Mouse (Mus musculus) CD4-positive, CD25-positive, alpha-beta regulatory T cell, adult 9 weeks (primary cell): ENCODE data around the gene Serpinb9c. TPM values are rescaled to one million over a fixed set of nuclear protein-coding genes. Genes with fewer than 3 reads are reported as not detected.

Experiments used
- polyA plus RNA-seq: library from polyadenylated mRNA; unstranded; fragments of 100-300 nt; shearing (Covaris generic); gene quantifications from one replicate; pipeline ENCODE4 v1.2.1, GENCODE M21; 2017

Gene Serpinb9c
- not detected for polyA plus RNA-seq

GRCm38 (mm10) chr13:33159642-33160041 is at the start of gene Serpinb9c:
TSS of gene Serpinb9c (minus strand) at chr13:33159742.

DNA sequence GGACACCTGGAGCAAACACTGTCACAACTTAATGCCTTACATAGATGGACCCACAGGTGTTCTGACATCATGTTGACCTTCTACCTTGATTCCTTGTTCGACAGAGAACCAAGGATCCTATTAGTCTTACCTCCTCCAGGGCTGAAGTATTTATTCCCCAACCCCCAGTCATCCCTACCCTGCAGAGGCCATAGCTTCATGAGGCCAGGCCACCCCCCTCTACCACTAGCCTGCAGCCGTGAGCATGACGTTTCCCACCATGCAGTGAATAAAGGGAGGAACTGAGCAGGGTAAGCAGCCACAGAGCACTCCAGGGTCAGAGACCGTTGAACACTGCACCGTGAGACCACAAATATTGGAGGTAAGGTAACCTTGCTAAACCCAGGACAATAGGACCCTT is 33.1 kb upstream of the Serpinb9c start, which contains the start of gene Serpinb9d:
Serpinb9d (plus strand) TSS at position 301 of the 400 bp plus-strand sequence.

Other genes starting within 250 kb of the Serpinb9c start
- 21.7 TPM for gene Serpinb6b, start 194.5 kb downstream of the Serpinb9c start, polyA plus RNA-seq
- gene Serpinb9, start 156.5 kb downstream of the Serpinb9c start, polyA plus RNA-seq, result 29.0 TPM
- gene Serpinb9b, start 132.3 kb downstream of the Serpinb9c start, polyA plus RNA-seq, result not detected
- gene Serpinb1b, start 81.2 kb downstream of the Serpinb9c start, polyA plus RNA-seq, result 0.17 TPM
- not detected for gene Serpinb9d, start 33.2 kb upstream of the Serpinb9c start, polyA plus RNA-seq
- gene Serpinb9e, start 89.9 kb upstream of the Serpinb9c start, polyA plus RNA-seq, result not detected
- gene Serpinb9f, start 164.3 kb upstream of the Serpinb9c start, polyA plus RNA-seq, result not detected
- not detected for gene Gm11397, start 236.0 kb upstream of the Serpinb9c start, polyA plus RNA-seq